Mouse (Mus musculus) inflammation-experienced regulatory T-cells (primary cell): ENCODE data around the gene Lmx1b. TPM values are rescaled to one million over a fixed set of nuclear protein-coding genes. Genes with fewer than 3 reads are reported as not detected.

Experiments used
- polyA plus RNA-seq, 2 experiments: library from polyadenylated mRNA; unstranded; fragments of 100-300 nt; shearing (Covaris generic); gene quantifications; one replicate each; pipeline ENCODE4 v1.2.1; 2017

The Lmx1b gene
- not detected for polyA plus RNA-seq

DNA sequence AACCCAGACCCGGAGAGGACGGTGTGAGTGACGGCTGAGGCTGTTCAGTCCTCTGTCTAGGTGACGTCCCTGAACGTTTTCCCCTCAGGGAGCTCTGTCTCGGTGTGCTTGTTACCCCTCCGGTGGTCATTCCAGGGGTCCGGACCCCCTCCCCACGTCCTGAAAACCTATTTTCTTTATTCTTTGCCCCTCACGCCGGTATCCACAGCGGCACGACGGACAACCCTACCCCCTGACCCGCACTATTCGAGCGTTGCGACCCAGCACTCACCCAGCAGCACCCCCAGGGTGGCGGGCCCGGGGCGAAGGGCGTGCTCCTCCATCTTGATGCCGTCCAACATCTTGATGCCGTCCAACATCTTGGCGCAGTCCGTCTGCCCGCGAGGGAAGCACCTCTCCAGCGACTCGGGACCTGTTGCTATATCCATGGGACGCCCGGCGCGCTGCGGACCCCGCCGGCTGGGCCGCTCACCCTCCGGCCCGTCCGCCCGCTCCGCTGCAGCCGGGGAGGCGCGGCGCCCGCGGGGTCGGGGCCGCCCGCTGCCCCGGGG, at the start of gene Lmx1b:
TSS of gene Lmx1b (minus strand) at position 341 of the 551 bp plus-strand sequence.

Other genes with a start within 250 kb of the Lmx1b start
- gene Zbtb34, start 209.2 kb downstream of the Lmx1b start, polyA plus RNA-seq: 1 to 10 TPM; 2.1 to 2.3 TPM
- gene Zbtb43, start 172.0 kb downstream of the Lmx1b start, polyA plus RNA-seq: 10 to 100 TPM; 18.2 to 22.0 TPM
- 10 to 100 TPM; 13.9 to 19.8 TPM for gene Mvb12b, start 247.4 kb upstream of the Lmx1b start, polyA plus RNA-seq